Mouse (Mus musculus) MEL (cell line): ENCODE results near the gene L1cam. TPM values are rescaled to one million over a fixed set of nuclear protein-coding genes. Genes with fewer than 3 reads are reported as not detected.
A peak's percentile ranks its signal among the peaks of the same experiment; 100 is the strongest.

Experiments
- DNase-seq: peaks from one replicate; pipeline ENCODE4 v3.0.0; 2011; ENCODE audit warnings: low read depth, low spot score
- H3K27ac ChIP-seq: 2 replicates; pipeline ENCODE4 v1.5.1; 2012; ENCODE audit warnings: low read depth, mild to moderate bottlenecking, control low read depth, low read length, moderate library complexity; ENCODE audit not compliant: control insufficient read depth
- H3K27me3 ChIP-seq, 2 experiments: fragments of 150-350 bp in 1 of 2; sonication (generic) in 1 of 2; 2 replicates each; pipeline ENCODE4 v1.6.1; 2012; ENCODE audit warnings: low read length in 2 of 2, mild to moderate bottlenecking in 2 of 2, improper control_type of control experiment in 1 of 2, moderate library complexity in 1 of 2; ENCODE audit not compliant: insufficient read depth in 2 of 2, control insufficient read depth in 1 of 2
- H3K36me3 ChIP-seq, 2 experiments: 2 replicates each; pipeline ENCODE4 v1.6.1; 2012 to 2014; ENCODE audit warnings: low read length in 2 of 2, improper control_type of control experiment in 1 of 2, inconsistent platforms in 1 of 2, mild to moderate bottlenecking in 1 of 2; ENCODE audit not compliant: insufficient read depth in 2 of 2, control insufficient read depth in 1 of 2
- H3K4me1 ChIP-seq, 2 experiments: fragments of 150-350 bp in 1 of 2; sonication (generic) in 1 of 2; 2 replicates each; pipeline ENCODE4 v1.6.1; 2012; ENCODE audit warnings: low read length in 2 of 2, improper control_type of control experiment in 1 of 2, mild to moderate bottlenecking in 1 of 2; ENCODE audit not compliant: insufficient read depth in 2 of 2, control insufficient read depth in 1 of 2
- H3K4me3 ChIP-seq, 2 experiments: fragments of 150-350 bp in 1 of 2; sonication (generic) in 1 of 2; 2 replicates each; pipeline ENCODE4 v1.5.1; 2012; ENCODE audit warnings: low read depth in 2 of 2, low read length in 2 of 2, mild to moderate bottlenecking in 2 of 2, moderate library complexity in 2 of 2, control low read depth in 1 of 2, improper control_type of control experiment in 1 of 2; ENCODE audit not compliant: control insufficient read depth in 1 of 2, insufficient read depth in 1 of 2
- H3K79me2 ChIP-seq: 2 replicates; pipeline ENCODE4 v1.6.1; 2012; ENCODE audit warnings: mild to moderate bottlenecking, low read length, moderate library complexity; ENCODE audit not compliant: control insufficient read depth, poor library complexity, insufficient read depth
- H3K9ac ChIP-seq: 2 replicates; pipeline ENCODE4 v1.6.1; 2012; ENCODE audit warnings: low read depth, mild to moderate bottlenecking, control low read depth, low read length, moderate library complexity; ENCODE audit not compliant: control insufficient read depth, poor library complexity, severe bottlenecking
- H3K9me3 ChIP-seq: fragments of 150-350 bp; sonication (generic); replicated peaks from 2 replicates; pipeline ENCODE4 v1.6.1; 2012; ENCODE audit warnings: mild to moderate bottlenecking, low read length, improper control_type of control experiment, moderate library complexity; ENCODE audit not compliant: insufficient read depth
- CHD1 ChIP-seq: IDR thresholded peaks from 2 replicates; pipeline ENCODE4 v1.6.1; 2012; ENCODE audit warnings: low read depth, mild to moderate bottlenecking, inconsistent platforms, low read length, improper control_type of control experiment
- ELF1 ChIP-seq: IDR thresholded peaks from 2 replicates; pipeline ENCODE4 v1.6.1; 2014; ENCODE audit warnings: low read depth, mild to moderate bottlenecking, inconsistent platforms, low read length, improper control_type of control experiment, moderate library complexity
- EP300 ChIP-seq, 2 experiments: IDR thresholded peaks; 2 replicates each; pipeline ENCODE4 v1.6.1; 2011; ENCODE audit warnings: improper control_type of control experiment in 2 of 2, low read length in 2 of 2, low read depth in 1 of 2, mild to moderate bottlenecking in 1 of 2
- ETS1 ChIP-seq: IDR thresholded peaks from 2 replicates; pipeline ENCODE4 v1.6.1; 2012; ENCODE audit warnings: low read depth, mild to moderate bottlenecking, inconsistent platforms, low read length, improper control_type of control experiment, moderate library complexity
- GATA1 ChIP-seq: IDR thresholded peaks from 2 replicates; pipeline ENCODE4 v1.6.1; 2011; ENCODE audit warnings: low read depth, low read length, improper control_type of control experiment
- KAT2A ChIP-seq: conservative IDR thresholded peaks from 2 replicates; pipeline ENCODE4 v1.6.1; 2012; ENCODE audit warnings: low read depth, low read length, improper control_type of control experiment, inconsistent platforms
- MAFK ChIP-seq: IDR thresholded peaks from 2 replicates; pipeline ENCODE4 v1.6.1; 2011; ENCODE audit warnings: low read depth, mild to moderate bottlenecking, low read length, improper control_type of control experiment, borderline replicate concordance
- MAZ ChIP-seq: IDR thresholded peaks from 2 replicates; pipeline ENCODE4 v1.6.1; 2012; ENCODE audit warnings: low read depth, mild to moderate bottlenecking, inconsistent platforms, low read length, improper control_type of control experiment
- NELFE ChIP-seq: IDR thresholded peaks from 2 replicates; pipeline ENCODE4 v1.6.1; 2011; ENCODE audit warnings: low read depth, low read length, improper control_type of control experiment
- POLR2A ChIP-seq, 2 experiments: IDR thresholded peaks; 2 replicates each; pipeline ENCODE4 v1.6.1; 2011 to 2012; ENCODE audit warnings: low read length in 2 of 2, mild to moderate bottlenecking in 2 of 2, control low read depth in 1 of 2, improper control_type of control experiment in 1 of 2, low read depth in 1 of 2, moderate library complexity in 1 of 2; ENCODE audit not compliant: control insufficient read depth in 1 of 2, insufficient read depth in 1 of 2, poor library complexity in 1 of 2
- RAD21 ChIP-seq: IDR thresholded peaks from 2 replicates; pipeline ENCODE4 v1.6.1; 2011; ENCODE audit warnings: mild to moderate bottlenecking, low read depth, low read length, improper control_type of control experiment
- RCOR1 ChIP-seq: IDR thresholded peaks from 2 replicates; pipeline ENCODE4 v1.6.1; 2012; ENCODE audit warnings: low read depth, mild to moderate bottlenecking, inconsistent platforms, low read length, improper control_type of control experiment
- TCF12 ChIP-seq: IDR thresholded peaks from 2 replicates; pipeline ENCODE4 v1.6.1; 2014; ENCODE audit warnings: low read depth, mild to moderate bottlenecking, inconsistent platforms, low read length, improper control_type of control experiment, moderate library complexity
- UBTF ChIP-seq: IDR thresholded peaks from 2 replicates; pipeline ENCODE4 v1.6.1; 2012; ENCODE audit warnings: low read depth, mild to moderate bottlenecking, inconsistent platforms, low read length, improper control_type of control experiment, moderate library complexity, borderline replicate concordance; ENCODE audit not compliant: insufficient read depth
- ZMIZ1 ChIP-seq: IDR thresholded peaks from 2 replicates; pipeline ENCODE4 v1.6.1; 2012; ENCODE audit warnings: low read depth, mild to moderate bottlenecking, inconsistent platforms, low read length, improper control_type of control experiment, moderate library complexity
- polyA plus RNA-seq, 2 experiments: library from polyadenylated mRNA; stranded (reverse) in 1 of 2; unstranded in 1 of 2; fragments of >175 nt in 1 of 2; fragments of >200 nt in 1 of 2; gene quantifications; 2 replicates each; pipeline versions ENCODE4 v1.2.1 to v1.2.4; 2012; ENCODE audit warnings: low replicate concordance in 2 of 2, low read depth in 1 of 2; ENCODE audit not compliant: insufficient read length in 2 of 2, insufficient read depth in 1 of 2, missing spikeins in 1 of 2
- total RNA-seq: library from RNA; depleted of rRNA; stranded (reverse); fragments of 300-350 nt; gene quantifications from 2 replicates; pipeline ENCODE4 v1.2.3, GENCODE M21; 2012

Gene L1cam
- total and polyA plus RNA-seq, 3 experiments: 0.73 to 0.96 TPM; not detected in 1

DNA sequence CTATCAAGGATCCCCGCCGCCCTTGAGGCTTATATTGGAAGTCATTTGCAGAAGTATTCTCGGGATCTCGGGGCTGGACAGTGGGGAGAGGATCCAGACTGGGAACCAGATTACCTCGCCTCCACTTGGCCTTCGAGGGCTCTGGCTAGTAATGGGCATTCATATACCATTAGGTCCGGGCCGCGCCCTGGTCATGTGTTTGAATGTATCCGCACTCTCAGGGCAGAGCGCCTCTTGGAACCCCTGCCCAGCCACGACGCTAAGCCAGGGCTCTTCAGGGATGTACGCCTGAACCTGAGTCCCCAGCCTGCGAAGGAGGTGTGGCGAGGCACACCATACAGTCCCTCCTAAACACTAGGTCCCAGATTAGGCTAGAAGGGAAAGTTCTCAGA lies 14.9 kb downstream of the L1cam start:
- TF ChIP-seq RAD21 (no peak), POLR2A (IDR thresholded peaks at IDR 0.05; ENCODE audit: control insufficient read depth in 1 of 2, insufficient read depth in 1 of 2, low read depth in 1 of 2, low read length in 2 of 2, poor library complexity in 1 of 2) (no peak), ZMIZ1 (no peak), MAFK (no peak), CHD1 (no peak), RCOR1 (no peak), NELFE (no peak)
- TF ChIP-seq, all 39 proteins: peak for 0
- no peak overlapping the region for H3K27ac ChIP-seq
- no peaks in the 10 kb centered on the region for H3K9me3 ChIP-seq
- peak overlapping the region; percentile 11 to 25; a peak in 2 of 4 replicates for H3K4me3 ChIP-seq
- peaks cover 4 to 24% of the 10 kb centered on the region in 2 experiments; a peak in 3 of 4 replicates for H3K4me1 ChIP-seq
- H3K27me3 ChIP-seq: no peaks in the 10 kb centered on the region
- H3K9ac ChIP-seq: no peak overlapping the region
- H3K79me2 ChIP-seq: no peaks in the 10 kb centered on the region
- DNase-seq: no peak
- peaks cover 0 to 2% of the 10 kb centered on the region in 2 experiments; a peak in 2 of 4 replicates for H3K36me3 ChIP-seq

- H3K4me3 ChIP-seq: peak overlapping the region; percentile 40 to 41
Observed at GRCm38 (mm10) chrX:73880194-73881035, 15.5 kb downstream of the L1cam start.

DNA sequence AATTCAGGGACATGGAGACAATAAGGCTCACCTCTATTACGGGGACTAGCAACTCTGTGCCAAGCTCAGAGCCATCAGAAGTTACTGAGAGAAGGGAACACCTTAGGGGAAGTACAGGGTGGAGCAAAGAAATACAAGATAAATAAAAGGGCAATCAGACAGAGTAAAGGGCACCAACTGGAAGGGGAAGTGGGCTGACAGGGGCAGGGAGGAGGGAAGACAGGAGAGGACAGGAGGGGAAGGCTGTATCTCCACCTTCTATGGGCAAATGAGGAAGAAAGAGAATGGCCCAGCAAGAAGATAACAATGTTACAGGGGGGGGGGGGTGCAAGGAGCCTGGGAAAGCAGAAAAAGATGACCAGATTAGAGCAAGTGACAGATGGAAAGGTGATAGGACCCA lies 18.9 kb downstream of the L1cam start:
- no peak overlapping the region for H3K4me3 ChIP-seq
- H3K4me1 ChIP-seq: peaks cover 4 to 24% of the 10 kb centered on the region in 2 experiments; a peak in 3 of 4 replicates
- H3K9ac ChIP-seq: no peak overlapping the region
- H3K9me3 ChIP-seq: no peaks in the 10 kb centered on the region
- H3K79me2 ChIP-seq: no peaks in the 10 kb centered on the region
- no peaks in the 10 kb centered on the region for H3K27me3 ChIP-seq
- TF ChIP-seq RCOR1 (peak; percentile 45; the same call in 1 of the 2 replicates), ETS1 (peak; percentile 30; the same call in 1 of the 2 replicates), UBTF (no peak), EP300 (IDR thresholded peaks at IDR 0.05; ENCODE audit: low read depth in 1 of 2, low read length in 2 of 2) (peak; percentile 26 to 59; a peak in 3 of 4 replicates), TCF12 (0 out of 2 replicates have a peak, but pooled peaks have one; percentile 25), RAD21 (no peak), GATA1 (peak; percentile 30; the same call in 1 of the 2 replicates), MAZ (peak; percentile 23; the same call in 1 of the 2 replicates), ELF1 (peak; percentile 26; the same call in 1 of the 2 replicates)
- H3K27ac ChIP-seq: no peak overlapping the region
- DNase-seq: peak; percentile 67
- peaks cover 0 to 2% of the 10 kb centered on the region in 2 experiments; a peak in 1 of 4 replicates for H3K36me3 ChIP-seq

More at GRCm38 (mm10) chrX:73880194-73881035, 15.5 kb downstream of the L1cam start:
- Histone ChIP-seq H3K4me1 (peaks cover 4 to 24% of the 10 kb centered on the region in 2 experiments; a peak in 3 of 4 replicates), H3K9ac (no peak overlapping the region), H3K27me3 (no peaks in the 10 kb centered on the region), H3K36me3 (peaks cover 0 to 2% of the 10 kb centered on the region in 2 experiments; a peak in 1 of 4 replicates), H3K27ac (no peak overlapping the region), H3K79me2 (no peaks in the 10 kb centered on the region), H3K9me3 (no peaks in the 10 kb centered on the region)
- DNase-seq: peak; percentile 37
- no peak for TF ChIP-seq KAT2A
- TF ChIP-seq RCOR1: peak; percentile 56; the same call in 1 of the 2 replicates
